Mouse (Mus musculus) gastrocnemius, adult 8-10 months (tissue): Measurements from ENCODE around the gene Cbfa2t3. TPM values are rescaled to one million over a fixed set of nuclear protein-coding genes. Genes with fewer than 3 reads are reported as not detected.

Experiments used
- DNase-seq, 2 experiments: peaks; one replicate each; pipeline ENCODE4 v3.0.0; 2022; ENCODE audit warnings: low spot score in 2 of 2
- total RNA-seq, 4 experiments: library from RNA; stranded (reverse); gene quantifications; 2 replicates each; pipeline ENCODE4 v1.2.4; 2022

Cbfa2t3 gene
- total RNA-seq, 4 experiments from 2014 or later: 12.3 to 22.0 (median 17.2) TPM

DNA sequence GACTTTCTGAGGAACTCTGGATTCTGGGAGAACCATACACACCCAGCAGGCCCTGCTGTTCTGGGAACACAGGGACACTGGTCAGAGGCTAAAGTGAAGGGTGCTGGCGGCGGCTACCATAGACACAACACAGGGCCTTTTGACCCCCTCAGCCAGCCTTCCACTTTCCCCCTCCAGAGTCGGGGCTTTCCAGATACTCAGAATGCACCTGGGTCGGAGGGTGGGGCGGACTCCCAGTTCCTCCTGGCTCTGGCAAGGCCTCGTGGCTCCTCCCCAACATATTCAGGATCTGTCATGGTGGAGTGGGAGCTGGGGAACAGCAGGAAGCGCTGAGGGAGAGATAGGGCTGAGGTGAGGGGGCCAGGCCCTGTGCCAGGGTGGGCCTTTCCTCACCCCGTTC is 6.8 kb downstream of the Cbfa2t3 start:
- no peak for DNase-seq

DNA sequence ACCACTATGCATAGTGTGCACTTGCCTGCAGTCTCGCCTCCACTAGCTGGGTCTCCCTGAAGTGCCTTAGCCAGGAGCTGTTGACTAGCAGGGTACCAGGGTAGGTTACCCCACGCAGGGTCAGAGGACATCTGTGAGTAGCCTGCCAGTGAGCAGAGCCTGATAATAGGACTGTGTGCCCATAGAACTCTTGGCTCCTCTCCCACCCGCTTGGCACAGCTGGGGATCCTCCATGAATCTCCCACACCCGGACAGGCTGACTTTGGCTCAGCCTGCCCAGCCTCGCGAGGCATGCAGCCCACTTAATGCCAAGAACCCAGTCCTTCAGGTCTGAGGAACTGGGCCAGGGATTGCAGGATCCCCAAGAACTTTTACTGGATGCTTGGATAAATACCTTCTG is 7.9 kb downstream of the Cbfa2t3 start:
- DNase-seq: no peak

DNA sequence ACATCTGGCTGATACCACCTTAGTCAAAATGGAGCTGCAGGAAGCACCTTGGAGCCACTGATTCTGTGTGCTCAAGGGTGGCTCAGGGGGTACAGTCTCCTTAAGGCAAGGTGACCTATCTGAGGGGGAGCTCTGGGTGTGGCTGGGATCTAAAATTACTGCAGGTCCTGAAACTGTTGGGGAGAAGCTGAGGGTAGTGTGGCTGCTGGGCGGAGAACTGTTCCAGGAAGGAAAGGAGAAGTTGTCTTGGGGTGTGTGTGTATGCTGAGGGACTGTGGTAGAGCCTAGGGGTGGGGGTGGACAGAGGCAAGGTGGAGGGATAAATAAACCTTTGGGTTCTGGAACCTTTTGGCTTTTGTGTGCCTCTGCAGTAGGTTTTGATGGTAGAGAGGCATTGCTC is 9.6 kb downstream of the Cbfa2t3 start:
- DNase-seq: no peak

DNA sequence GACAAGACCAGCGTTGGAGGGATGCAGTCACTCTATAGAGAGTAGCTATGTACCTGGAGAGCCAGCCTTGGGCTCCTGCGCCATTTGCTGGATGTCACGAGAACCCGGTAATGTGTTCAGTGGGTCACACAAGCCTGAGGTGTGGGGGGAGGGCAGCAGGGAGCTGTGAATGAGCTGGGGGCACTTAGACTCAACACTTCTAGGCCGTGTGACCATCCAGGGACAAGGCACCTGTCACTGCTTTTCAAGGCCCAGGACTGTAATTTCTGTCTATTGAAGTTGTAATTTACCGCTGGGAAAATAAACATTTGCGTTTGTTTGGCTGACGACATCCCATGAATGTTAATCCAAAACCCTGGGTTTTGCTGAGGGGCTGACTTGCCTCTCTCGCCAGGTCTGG is 12.0 kb downstream of the Cbfa2t3 start:
- no peak for DNase-seq

DNA sequence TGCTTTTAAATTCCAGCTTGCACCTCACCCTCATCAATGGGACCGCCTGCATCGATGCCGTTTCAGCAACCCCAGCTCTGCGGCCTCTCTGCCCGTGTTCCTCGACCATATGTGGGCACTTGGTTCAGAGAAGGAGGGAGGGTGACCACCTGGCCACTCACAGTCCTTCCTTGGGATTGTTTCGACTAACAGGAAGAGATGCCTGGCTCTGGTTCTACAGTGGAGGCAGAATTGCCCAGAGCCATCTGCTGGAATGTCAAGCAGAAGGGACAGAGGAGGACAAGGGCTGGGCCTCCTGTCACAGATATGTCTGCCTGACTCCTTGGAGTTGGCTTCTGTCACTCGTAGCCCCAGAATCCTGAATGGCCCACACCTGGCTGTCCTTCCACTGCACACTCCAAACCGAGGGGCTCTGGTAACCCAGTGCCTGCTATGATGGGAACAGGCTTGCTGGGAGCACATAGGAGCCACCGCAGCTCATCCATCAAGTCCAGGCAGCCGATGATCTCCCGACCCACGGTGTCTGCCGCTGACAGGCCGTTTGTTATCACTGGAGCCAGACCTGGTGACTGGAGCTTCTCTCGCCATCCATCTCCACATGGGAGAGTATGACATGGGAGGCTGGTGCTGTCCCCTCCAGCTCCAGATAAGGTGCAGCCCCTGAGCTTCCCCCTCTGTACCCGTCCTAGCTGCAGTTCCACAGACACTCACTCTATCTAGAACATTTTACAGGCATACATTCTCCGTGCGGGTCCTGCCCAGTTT is 13.6 kb downstream of the Cbfa2t3 start:
- DNase-seq: no peak

DNA sequence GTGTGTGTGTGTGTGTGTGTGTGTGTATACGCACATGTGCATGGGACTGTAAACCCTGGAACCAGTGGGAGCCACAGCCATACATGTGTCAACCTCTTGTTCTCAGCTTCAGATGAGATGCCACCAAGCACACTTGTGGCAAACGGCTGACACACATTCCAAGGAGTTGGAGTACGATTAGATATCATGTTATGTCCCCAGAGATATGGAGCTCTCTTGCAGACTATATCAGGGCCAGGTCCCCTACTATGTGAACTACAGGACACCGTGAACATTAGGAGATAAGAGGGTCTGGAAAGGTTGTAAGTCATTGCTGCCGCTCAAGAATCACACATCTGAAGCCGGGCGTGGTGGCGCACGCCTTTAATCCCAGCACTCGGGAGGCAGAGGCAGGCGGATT is 16.1 kb downstream of the Cbfa2t3 start:
- no peak for DNase-seq

DNA sequence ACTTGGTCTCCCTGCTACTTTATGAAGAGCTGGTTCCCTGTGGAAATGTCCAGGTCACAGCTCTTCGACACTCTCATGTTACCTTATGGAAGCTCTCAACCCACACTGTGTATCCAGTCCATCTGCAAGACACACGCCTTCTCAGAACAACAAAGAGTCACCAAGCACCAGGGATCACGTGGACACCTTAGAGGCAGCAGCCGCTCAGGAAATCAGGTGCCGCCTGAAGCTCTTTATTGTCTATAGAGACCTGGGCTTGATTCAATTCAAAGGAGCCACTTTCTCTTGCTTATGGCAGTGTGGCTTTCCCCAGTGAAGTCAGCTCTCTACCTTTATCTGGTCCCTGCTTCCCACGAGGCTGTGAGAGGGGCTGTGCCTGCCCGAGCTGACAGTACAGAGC is 18.7 kb downstream of the Cbfa2t3 start:
- DNase-seq: no peak

DNA sequence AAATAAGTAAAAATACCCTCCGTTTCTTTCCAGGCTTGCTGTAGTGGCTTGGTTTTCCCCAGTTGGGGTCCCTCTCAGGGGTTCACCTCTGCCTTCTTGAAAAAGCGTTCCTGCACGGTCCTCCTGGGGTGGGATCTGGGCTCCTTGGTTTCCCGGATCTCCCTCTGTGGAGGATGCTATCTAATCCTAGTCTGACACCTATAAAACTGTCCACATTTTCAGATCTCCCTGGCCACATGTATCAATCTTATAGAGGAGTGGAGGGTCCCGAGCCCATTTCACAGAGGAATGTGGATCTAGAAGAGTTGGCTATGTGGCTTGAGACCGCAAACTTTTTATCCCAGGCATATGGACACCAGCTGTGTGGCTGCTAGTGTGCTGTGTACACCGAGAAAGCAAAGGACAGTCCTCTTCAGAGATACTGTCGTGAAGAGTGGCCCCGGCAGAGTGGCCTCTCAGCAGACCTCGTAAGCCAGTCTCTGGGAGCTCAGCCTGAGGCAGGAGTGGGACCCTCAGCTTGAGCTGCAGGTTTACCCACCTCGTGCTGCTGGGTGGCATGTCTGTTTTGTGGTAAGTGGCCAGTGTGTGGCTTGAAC is 19.5 kb downstream of the Cbfa2t3 start:
- no peak for DNase-seq

DNA sequence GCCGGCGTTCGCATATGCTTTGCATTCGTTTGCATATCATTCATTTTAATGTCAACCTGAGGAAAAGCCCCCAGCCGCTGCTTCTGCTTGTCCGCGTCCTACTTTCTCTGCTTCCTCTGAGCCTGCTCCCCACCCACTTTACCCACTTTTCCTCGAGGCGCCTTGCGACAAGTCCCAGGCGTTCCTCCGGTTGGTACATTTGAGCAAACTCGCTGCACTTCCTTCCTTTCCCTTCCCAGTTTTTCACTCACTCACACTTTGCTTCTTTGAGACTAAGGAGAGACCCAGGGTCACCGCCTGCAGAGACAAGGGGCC is 20.1 kb downstream of the Cbfa2t3 start:
- DNase-seq: no peak

DNA sequence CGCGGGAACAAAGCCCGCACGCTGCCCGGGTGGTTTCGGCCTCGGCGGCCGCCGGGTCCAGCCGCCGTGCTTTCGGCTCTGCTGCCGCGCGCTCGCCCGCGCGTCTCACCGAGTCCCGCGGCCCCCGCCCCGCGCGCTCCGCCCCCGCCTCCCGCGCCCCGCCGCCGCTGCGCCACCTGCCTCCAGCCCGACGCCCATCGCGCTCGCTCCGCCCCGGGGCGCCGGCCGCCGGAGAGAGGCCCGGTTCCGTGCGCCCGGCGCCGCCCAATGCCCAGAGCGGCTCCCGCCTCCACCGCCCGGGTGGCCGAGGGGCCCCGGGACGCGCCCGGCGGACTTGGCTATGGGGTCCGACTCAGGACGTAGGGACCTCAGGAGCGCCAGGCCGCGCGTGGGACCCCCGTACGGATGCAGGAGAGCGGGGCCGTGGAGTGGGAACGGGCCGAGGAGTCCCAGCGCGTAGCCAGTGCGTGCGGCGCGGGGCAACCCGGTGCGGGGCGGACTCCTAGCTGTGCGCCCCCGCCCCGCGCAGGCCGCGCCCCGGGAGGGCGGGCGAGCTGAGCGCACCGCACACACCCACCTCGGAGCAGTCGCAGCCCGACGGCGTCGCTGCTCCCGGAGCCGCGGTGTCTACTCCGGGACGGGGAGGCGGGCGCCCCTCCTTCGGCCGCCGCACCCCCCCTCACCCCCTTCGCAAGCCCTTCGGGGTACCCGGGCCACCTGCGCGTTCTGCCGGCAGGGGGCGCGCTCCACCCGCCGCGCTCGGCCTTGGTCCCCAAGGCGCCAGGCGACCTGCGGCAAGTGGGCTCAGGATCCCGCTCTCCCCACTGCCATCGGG is 20.6 kb downstream of the Cbfa2t3 start:
- DNase-seq: peak; percentile 50 to 58

DNA sequence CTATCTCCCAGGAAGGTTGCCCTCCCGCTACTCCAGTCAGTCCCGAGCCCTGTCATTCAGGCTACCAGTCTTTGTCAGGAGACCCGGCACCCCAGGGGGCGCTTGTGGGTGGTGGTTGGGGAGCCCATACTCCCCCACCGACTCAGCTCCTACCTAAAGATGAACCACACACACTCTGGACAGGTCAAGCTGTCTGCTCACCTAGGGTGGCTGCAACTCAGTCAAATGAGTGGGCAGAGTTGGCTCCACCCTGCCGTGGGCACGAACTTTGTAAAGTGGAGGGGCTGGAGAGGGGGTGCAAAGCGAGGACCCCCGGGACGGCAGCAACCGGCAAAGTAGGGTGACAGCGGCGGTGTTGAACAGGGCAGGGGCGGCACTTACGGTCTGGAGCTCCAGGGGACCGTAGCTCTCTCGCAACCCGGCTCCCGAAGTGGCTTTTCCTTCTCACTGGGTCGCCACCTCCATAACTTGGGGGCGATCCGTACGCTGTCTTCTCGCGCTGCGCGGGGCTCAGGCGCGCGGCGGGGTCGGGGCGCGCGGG is 21.4 kb downstream of the Cbfa2t3 start:
- DNase-seq: no peak

DNA sequence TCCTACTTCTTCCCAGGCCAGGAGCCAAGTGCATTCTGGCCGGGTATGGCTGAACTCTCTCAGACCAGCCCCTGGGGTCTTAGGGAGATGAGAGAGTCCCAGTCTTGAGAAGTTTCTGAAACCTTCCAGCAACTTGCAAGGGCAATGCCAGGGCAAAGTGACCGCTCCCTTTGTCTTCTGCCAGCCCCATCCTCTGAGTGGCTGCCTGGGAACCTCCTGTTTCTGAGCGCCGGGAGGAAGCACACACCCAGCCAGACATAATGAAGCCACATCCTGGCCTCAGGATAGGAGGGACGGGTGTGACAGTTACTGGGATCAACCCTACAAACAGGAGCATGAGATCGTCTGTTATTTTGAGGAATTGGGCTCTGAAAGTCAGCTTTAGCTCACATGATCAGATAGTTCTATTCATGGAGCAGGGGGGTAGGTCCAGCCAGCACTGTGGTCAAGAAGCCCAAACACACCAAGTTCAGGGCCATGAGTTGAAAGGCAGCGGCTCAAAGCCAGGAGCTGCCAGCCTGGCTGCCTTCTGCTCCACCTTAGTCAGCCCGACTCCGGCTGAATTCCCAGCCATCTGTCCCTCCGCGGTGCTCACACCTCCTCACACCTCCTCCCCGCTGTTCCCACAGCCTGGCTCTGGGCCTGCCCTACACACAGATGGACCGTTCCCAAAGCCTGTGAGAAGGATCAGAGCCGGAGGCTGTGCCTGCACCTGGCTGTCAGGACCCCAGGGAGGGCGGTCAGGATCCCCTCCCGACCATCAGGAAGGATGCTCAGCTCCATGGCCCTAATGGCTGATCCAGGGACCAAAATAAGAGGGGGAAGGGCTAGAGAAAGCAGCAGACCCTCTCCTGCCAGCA is 22.1 kb downstream of the Cbfa2t3 start:
- no peak for DNase-seq

DNA sequence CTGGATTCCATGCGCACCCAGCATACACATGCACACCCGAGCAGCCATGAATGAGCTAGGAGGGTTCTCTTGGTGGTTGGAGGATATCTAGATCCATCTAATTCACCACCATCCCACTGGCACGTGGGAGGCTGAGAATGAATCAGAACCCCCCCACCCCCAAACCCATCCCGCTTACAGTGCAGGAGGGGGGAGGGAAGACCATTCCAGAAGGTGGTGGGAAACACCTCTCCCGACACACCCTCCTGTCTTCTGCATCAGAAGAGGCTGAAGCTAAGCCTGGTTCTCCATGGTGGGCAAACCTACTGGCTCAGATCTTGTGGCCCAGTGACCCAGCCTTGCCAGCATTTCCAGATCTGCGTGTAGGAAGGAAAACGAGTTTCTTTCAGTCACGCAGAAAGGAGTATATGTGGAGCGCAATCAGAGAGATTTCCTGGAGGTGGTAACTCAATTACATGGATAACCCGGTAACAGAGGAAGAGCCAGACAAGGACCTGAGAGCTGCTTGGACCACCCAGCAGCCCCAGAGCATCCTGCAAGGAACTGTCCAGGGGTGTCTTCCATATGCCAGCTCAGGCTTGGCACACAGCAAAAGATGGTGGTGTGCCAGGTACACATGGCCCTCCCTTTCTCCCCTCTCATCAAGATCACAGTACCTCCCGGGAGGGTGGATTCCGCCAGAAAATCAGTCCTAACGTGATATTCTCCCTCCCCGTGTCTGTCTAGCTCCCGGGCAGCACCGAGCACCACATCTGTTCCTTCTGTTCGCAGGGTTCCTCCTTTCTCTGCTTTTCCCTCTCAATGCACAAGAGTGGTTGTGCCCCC is 23.1 kb downstream of the Cbfa2t3 start:
- DNase-seq: no peak

DNA sequence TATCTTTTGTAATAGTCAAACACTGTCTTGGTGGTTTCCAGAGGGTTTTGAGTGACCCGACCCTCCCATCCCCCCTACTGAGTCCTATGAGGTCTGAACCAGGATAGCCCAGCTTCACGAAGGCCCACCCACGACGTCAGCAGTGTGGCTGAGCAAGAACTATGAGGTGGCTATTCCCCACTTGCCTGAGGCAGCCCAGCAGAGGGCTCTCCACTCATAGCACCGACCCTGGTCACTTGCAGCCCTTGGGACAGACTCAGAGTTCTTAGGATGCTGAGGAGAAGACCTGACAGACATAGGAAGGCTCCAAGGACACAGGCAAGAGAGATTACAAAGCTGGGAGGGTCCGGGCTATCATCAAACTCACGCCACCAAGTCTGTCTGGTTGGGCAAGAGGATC is 23.9 kb downstream of the Cbfa2t3 start:
- no peak for DNase-seq

DNA sequence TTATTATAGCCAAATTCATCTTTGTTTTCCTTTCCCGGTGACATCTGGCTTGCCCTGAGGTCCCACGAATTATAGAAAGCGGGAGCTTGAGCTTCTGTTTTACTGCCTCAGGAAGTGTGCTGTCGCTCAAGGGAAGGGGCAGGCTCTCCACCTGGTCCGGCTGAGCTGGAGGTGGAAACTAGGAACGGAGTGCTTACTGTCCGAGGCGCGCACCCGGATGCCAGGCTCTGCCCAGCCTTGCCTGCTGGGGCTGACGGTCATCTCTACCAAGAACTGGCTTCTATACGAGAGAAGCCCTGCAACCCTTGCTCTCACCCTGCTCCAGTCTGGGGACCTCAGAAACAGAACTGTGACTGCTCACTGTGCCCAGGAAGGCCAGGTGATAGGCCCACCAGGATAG is 24.9 kb downstream of the Cbfa2t3 start:
- no peak for DNase-seq

DNA sequence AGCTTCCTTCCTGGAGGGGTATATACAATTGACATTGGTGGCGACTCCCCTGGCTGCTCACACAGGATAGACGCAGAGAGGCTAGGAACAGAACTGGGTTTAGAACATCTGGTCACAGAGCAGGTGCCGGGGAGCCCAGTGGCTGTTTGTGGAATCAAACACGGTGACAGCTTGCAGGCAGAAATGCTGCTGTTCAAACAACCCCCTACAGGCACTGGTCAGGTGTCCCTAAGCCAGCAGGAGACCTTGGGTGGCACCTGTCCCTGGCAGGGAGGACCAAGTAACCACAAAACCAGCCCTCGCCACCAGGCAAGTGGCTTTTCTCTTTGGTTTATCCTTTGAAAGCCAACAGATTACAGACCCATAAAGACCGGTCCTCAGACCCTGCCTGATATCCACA is 27.0 kb downstream of the Cbfa2t3 start:
- DNase-seq: no peak

DNA sequence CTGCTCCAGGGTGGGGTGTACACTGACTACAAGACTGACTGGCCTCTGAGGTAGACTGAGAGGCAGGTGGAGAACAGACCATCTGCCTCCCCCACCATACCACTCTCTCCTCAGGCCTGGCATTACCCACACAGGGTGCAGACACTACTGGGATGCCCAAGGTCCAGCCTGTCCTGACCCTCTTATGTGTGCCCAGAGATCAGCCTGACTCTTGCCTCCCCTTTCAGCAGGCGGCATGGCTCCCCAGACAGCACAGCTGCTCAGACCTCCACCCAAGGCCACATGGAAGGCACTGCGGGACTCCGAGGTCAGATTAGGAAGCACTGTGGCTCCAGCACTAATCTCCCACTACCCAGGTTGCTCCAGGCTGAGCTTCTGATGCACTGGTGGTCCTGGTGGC is 28.2 kb downstream of the Cbfa2t3 start:
- no peak for DNase-seq

DNA sequence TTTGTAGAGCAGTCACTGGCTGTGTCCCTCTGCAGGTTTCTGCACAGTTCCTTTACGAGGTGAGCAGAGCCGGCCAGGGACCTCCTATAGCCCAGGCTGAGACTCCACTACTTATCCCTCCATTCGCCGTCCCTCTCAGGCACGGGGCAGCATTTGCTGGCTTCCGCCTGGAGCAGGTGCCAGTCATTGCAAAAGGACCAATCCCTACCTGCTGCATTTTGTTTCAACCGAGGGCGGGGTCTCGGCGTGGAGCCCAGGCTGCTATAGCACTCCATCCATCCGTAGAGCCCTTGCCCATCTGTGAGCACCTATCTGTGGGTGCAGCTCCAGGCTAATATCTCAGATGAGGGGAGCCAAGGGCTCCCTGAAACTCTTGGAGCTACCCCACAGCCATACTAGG is 28.9 kb downstream of the Cbfa2t3 start:
- no peak for DNase-seq

DNA sequence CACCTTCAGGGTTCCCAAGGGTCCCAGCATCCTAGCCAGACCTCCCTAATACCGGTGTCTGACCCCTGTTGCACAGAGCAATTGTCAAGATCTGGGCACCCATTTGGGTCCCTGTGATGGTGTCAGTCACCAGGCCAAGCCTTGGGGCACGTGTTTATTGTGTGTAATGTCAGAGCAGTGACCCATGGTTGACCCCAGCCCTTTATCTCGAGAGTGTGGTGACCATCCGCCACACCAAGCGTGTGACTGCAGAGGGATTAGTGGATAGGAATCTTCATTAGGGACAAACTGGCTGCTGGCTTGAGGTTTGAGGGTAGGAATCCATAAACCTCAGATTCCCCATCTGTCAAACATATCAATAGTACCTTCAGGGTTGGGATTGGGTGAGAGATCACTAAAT is 29.5 kb downstream of the Cbfa2t3 start:
- DNase-seq: no peak

DNA sequence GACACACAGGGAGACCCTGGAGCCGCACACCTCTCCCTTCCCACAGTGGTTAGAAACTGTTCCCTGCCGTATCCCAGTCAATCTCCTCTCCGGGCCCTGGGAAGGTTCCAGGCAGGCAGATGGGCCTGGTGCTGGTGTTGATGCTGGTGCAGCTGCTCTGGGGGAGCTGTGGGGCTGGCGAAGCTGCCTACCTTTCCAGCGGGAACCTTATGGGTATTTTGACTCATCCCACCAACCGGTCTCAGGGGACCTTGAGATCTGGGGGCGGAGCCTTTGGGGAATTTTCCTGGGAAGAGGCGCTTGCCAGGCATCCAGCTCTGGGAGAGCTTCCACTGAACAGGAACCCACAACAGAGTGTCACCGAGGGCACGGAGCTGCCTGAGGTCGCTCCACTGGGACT is 31.1 kb downstream of the Cbfa2t3 start:
- no peak for DNase-seq

DNA sequence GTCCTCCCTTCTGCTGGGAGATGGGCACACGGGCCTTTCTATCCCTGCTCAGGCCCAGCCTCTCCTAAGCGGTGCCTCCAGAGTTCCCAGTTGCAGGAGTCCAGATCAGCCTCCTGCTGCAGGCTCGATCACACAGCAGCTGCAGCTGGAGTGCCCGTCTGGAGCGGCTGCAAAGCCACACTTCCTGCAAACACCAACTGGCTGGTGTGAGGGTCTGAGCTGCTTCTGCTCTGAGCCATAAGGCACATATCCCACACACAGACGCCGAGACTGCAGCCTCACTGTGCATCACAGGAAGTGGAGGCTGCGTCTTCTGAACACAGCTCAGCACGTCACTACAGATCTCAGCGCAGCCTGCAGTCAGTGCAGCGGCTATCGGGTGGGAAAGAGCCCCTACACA is 32.1 kb downstream of the Cbfa2t3 start:
- DNase-seq: no peak
